Mouse (Mus musculus): Measurements from ENCODE around the gene Hormad1.

DNA sequence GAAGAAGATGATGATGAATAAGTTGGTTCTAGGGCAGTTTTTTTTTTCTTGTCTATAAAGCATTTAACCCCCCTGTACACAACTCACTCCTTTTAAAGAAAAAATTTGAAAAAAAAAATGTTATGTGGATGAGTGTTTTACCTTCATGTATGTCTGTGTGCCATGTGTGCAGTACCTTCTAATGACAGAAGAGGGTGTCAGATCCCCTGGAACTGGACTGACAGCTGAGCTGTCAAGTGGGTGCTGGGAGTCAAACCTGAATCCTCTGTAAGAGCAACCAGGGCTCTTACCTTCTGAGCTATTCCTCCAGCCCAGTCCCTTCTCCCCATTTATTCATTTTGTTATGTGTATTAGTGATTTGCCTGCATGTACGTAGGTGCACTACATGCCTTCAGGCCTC, 28.5 kb upstream of the Hormad1 start:
- TF ChIP-seq EP300 (optimal IDR thresholded peaks at IDR 0.05) (no peak), CTCF (IDR thresholded peaks at IDR 0.05; ENCODE audit: low read depth) (no peak)

Measured in stomach, postnatal 0 days (tissue).